Mouse (Mus musculus): ENCODE data around the gene Cacna1c. TPM values are rescaled to one million over a fixed set of nuclear protein-coding genes. Genes with fewer than 3 reads are reported as not detected.

Cacna1c gene
- polyA plus RNA-seq, 2 experiments = 8.9 to 29.0 TPM

- Histone ChIP-seq H3K27me3 (ENCODE audit: control insufficient read depth, insufficient read depth, low read length) (no peaks in the 10 kb centered on the region), H3K36me3 (ENCODE audit: control insufficient read depth, insufficient read depth, low read length) (no peaks in the 10 kb centered on the region), H3K4me1 (ENCODE audit: control insufficient read depth, insufficient read depth, low read length) (peaks cover 8% of the 10 kb centered on the region), H3K9me3 (ENCODE audit: control insufficient read depth, low read length) (no peaks in the 10 kb centered on the region), H3K4me2 (replicated peaks; ENCODE audit: low read depth, low read length, severe bottlenecking) (no peak overlapping the region), H3K4me3 (replicated peaks; ENCODE audit: low read length) (no peak overlapping the region), H3K27ac (replicated peaks; ENCODE audit: low read depth, low read length) (no peak overlapping the region), H3K9ac (ENCODE audit: low read depth, low read length, severe bottlenecking) (no peak overlapping the region)
- ATAC-seq (ENCODE audit: low FRiP score, low read depth) (no peak), DNase-seq (ENCODE audit: low spot score) (no peak)
- 24% methylated on average over 2 of the region's 2 CpGs for whole genome bisulfite sequencing
- no peak for TF ChIP-seq POLR2A (IDR thresholded peaks at IDR 0.05; ENCODE audit: borderline replicate concordance, extremely low read depth, insufficient read depth, insufficient read length)
Measured at GRCm38 (mm10) chr6:119001442-119001841, 194.8 kb downstream of the Cacna1c start.

GRCm38 (mm10) chr6:119000255-119000654 is 196.0 kb downstream of the Cacna1c start:
- Histone ChIP-seq H3K4me3 (replicated peaks; ENCODE audit: low read length) (no peak overlapping the region), H3K9me3 (ENCODE audit: control insufficient read depth, low read length) (no peaks in the 10 kb centered on the region), H3K27me3 (ENCODE audit: control insufficient read depth, insufficient read depth, low read length) (no peaks in the 10 kb centered on the region), H3K27ac (replicated peaks; ENCODE audit: low read depth, low read length) (no peak overlapping the region), H3K4me1 (ENCODE audit: control insufficient read depth, insufficient read depth, low read length) (peaks cover 8% of the 10 kb centered on the region), H3K9ac (ENCODE audit: low read depth, low read length, severe bottlenecking) (no peak overlapping the region), H3K4me2 (replicated peaks; ENCODE audit: low read depth, low read length, severe bottlenecking) (no peak overlapping the region), H3K36me3 (ENCODE audit: control insufficient read depth, insufficient read depth, low read length) (no peaks in the 10 kb centered on the region)
- WGBS = 45% methylated on average over 3 of the region's 3 CpGs
- no peak for TF ChIP-seq POLR2A (IDR thresholded peaks at IDR 0.05; ENCODE audit: borderline replicate concordance, extremely low read depth, insufficient read depth, insufficient read length)
- DNase-seq (ENCODE audit: low spot score) = no peak
- ATAC-seq (ENCODE audit: low FRiP score, low read depth) = no peak

GRCm38 (mm10) chr6:118999329-118999875 is 196.8 kb downstream of the Cacna1c start:
- Histone ChIP-seq H3K9me3 (ENCODE audit: control insufficient read depth, low read length) (no peaks in the 10 kb centered on the region), H3K27me3 (ENCODE audit: control insufficient read depth, insufficient read depth, low read length) (no peaks in the 10 kb centered on the region), H3K4me2 (replicated peaks; ENCODE audit: low read depth, low read length, severe bottlenecking) (no peak overlapping the region), H3K27ac (replicated peaks; ENCODE audit: low read depth, low read length) (no peak overlapping the region), H3K9ac (ENCODE audit: low read depth, low read length, severe bottlenecking) (no peak overlapping the region), H3K4me1 (ENCODE audit: control insufficient read depth, insufficient read depth, low read length) (peaks cover 8% of the 10 kb centered on the region), H3K4me3 (replicated peaks; ENCODE audit: low read length) (no peak overlapping the region), H3K36me3 (ENCODE audit: control insufficient read depth, insufficient read depth, low read length) (no peaks in the 10 kb centered on the region)
- TF ChIP-seq POLR2A (IDR thresholded peaks at IDR 0.05; ENCODE audit: borderline replicate concordance, extremely low read depth, insufficient read depth, insufficient read length) = no peak
- 85% methylated on average over 2 of the region's 2 CpGs for WGBS
- ATAC-seq (ENCODE audit: low FRiP score, low read depth) (0 out of 2 replicates have a peak, but pooled peaks have one; percentile 30), DNase-seq (ENCODE audit: low spot score) (no peak)

GRCm38 (mm10) chr6:118997397-118997796 is 198.8 kb downstream of the Cacna1c start:
- Histone ChIP-seq H3K27me3 (ENCODE audit: control insufficient read depth, insufficient read depth, low read length) (no peaks in the 10 kb centered on the region), H3K4me2 (replicated peaks; ENCODE audit: low read depth, low read length, severe bottlenecking) (no peak overlapping the region), H3K36me3 (ENCODE audit: control insufficient read depth, insufficient read depth, low read length) (no peaks in the 10 kb centered on the region), H3K9me3 (ENCODE audit: control insufficient read depth, low read length) (no peaks in the 10 kb centered on the region), H3K4me3 (replicated peaks; ENCODE audit: low read length) (no peak overlapping the region), H3K9ac (ENCODE audit: low read depth, low read length, severe bottlenecking) (no peak overlapping the region), H3K27ac (replicated peaks; ENCODE audit: low read depth, low read length) (no peak overlapping the region), H3K4me1 (ENCODE audit: control insufficient read depth, insufficient read depth, low read length) (peaks cover 8% of the 10 kb centered on the region)
- TF ChIP-seq POLR2A (IDR thresholded peaks at IDR 0.05; ENCODE audit: borderline replicate concordance, extremely low read depth, insufficient read depth, insufficient read length) = no peak
- DNase-seq (ENCODE audit: low spot score) = no peak
- 97% methylated on average over 4 of the region's 4 CpGs for WGBS
- ATAC-seq (ENCODE audit: low FRiP score, low read depth) = no peak

DNA sequence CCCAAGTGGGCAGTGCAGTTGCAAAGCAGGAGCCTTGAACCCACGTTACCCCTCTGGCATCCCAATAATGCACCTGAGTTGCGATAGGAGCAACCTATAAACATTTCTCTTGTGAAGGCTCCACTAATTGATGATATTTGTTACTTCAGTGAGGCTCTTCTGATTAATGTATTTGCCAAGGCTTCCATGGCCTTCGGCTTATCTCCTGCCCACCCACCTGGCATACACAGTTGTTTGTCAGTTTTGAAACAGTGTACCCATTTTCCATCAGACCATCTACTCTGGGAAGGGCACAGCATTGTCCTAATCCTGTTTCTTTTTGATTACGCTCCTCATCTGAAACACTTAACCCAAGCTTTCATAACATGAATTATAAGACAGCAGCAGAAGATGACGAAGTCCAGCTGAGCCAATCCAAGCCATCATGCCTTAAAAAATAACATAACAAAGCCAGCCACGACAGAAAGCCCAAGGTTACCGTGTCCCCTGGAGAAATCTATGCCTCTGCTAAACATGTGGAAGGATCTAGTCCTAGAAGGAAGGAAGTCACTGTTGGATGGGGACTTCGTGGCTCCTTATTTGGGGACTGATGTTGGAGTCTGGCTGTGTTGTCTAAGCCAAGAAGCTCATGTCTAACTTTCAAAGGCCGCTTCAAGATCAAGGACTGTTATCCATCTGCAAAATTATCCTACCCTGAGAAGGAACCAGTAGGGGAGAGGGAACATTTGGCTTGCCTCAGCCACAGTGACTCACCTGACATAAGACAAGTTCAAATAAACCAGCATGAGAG is 201.8 kb downstream of the Cacna1c start:
- no peak overlapping the region for H3K4me3 ChIP-seq (replicated peaks; ENCODE audit: low read length)
- H3K27ac ChIP-seq (replicated peaks; ENCODE audit: low read depth, low read length) = no peak overlapping the region
- H3K9ac ChIP-seq (ENCODE audit: low read depth, low read length, severe bottlenecking) = no peak overlapping the region
- TF ChIP-seq POLR2A (IDR thresholded peaks at IDR 0.05; ENCODE audit: borderline replicate concordance, extremely low read depth, insufficient read depth, insufficient read length) = no peak
- DNase-seq (ENCODE audit: low spot score) (no peak), ATAC-seq (ENCODE audit: low FRiP score, low read depth) (no peak)
- H3K4me1 ChIP-seq (ENCODE audit: control insufficient read depth, insufficient read depth, low read length) = peaks cover 2% of the 10 kb centered on the region; the same call in 1 of the 2 replicates
- H3K9me3 ChIP-seq (ENCODE audit: control insufficient read depth, low read length) = no peaks in the 10 kb centered on the region
- no peaks in the 10 kb centered on the region for H3K27me3 ChIP-seq (ENCODE audit: control insufficient read depth, insufficient read depth, low read length)
- H3K4me2 ChIP-seq (replicated peaks; ENCODE audit: low read depth, low read length, severe bottlenecking) = no peak overlapping the region
- WGBS = 89% methylated on average over 9 of the region's 9 CpGs
- H3K36me3 ChIP-seq (ENCODE audit: control insufficient read depth, insufficient read depth, low read length) = no peaks in the 10 kb centered on the region

All from limb, embryonic 14.5 days (tissue).